Mouse (Mus musculus): Measurements from ENCODE around the gene Gm10277.
"Not testable (repeated sequence)": the region's sequence is repeated elsewhere in the genome, so short reads cannot be mapped to it uniquely, and the experiment has no call there.

Gene Gm10277

GRCm38 (mm10) chr11:77771879-77772713, 15.5 kb downstream of the Gm10277 start:
- DNase-seq (ENCODE audit: low spot score): no peak

GRCm38 (mm10) chr11:77770346-77770745, 17.2 kb downstream of the Gm10277 start:
- no peak for DNase-seq (ENCODE audit: low spot score)

- DNase-seq (ENCODE audit: low spot score): no peak
These were observed 18.1 kb downstream of the Gm10277 start for GRCm38 (mm10) chr11:77769496-77769895.

- no peak for DNase-seq (ENCODE audit: low spot score)
These were observed 21.1 kb downstream of the Gm10277 start for GRCm38 (mm10) chr11:77766351-77767001.

GRCm38 (mm10) chr11:77765459-77765777, 22.1 kb downstream of the Gm10277 start:
- DNase-seq (ENCODE audit: low spot score): no peak

- DNase-seq (ENCODE audit: low spot score): no peak
These were observed 22.7 kb downstream of the Gm10277 start for GRCm38 (mm10) chr11:77764694-77765458.

- DNase-seq (ENCODE audit: low spot score): no peak
These were observed 23.7 kb downstream of the Gm10277 start for GRCm38 (mm10) chr11:77763673-77764340.

GRCm38 (mm10) chr11:77762783-77763672, 24.5 kb downstream of the Gm10277 start, which contains the start of gene Myo18a:
Gene Myo18a (plus strand): TSS chr11:77763246.
- DNase-seq (ENCODE audit: low spot score): peak; percentile 86

- no peak for DNase-seq (ENCODE audit: low spot score)
These were observed 27.5 kb downstream of the Gm10277 start for GRCm38 (mm10) chr11:77760031-77760430.

- no peak for DNase-seq (ENCODE audit: low spot score)
These were observed 34.1 kb downstream of the Gm10277 start for GRCm38 (mm10) chr11:77753469-77753868.

- DNase-seq (ENCODE audit: low spot score): no peak
These were observed 35.0 kb downstream of the Gm10277 start for GRCm38 (mm10) chr11:77752525-77752924.

GRCm38 (mm10) chr11:77748996-77749395, 38.6 kb downstream of the Gm10277 start:
- DNase-seq (ENCODE audit: low spot score): no peak

GRCm38 (mm10) chr11:77747103-77747502, 40.4 kb downstream of the Gm10277 start:
- not testable (repeated sequence) for DNase-seq (ENCODE audit: low spot score)

- DNase-seq (ENCODE audit: low spot score): no peak
These were observed 40.9 kb downstream of the Gm10277 start for GRCm38 (mm10) chr11:77746652-77747051.

GRCm38 (mm10) chr11:77743966-77744365, 43.6 kb downstream of the Gm10277 start:
- no peak for DNase-seq (ENCODE audit: low spot score)

GRCm38 (mm10) chr11:77738555-77738954, 49.0 kb downstream of the Gm10277 start:
- no peak for DNase-seq (ENCODE audit: low spot score)

- peak; percentile 80 for DNase-seq (ENCODE audit: low spot score)
These were observed 50.3 kb downstream of the Gm10277 start for GRCm38 (mm10) chr11:77737289-77737688.

Measured in ovary, postnatal 14 days (tissue).